Comparison of ENCODE assay signal across 7 mouse cellular contexts in the genomic region with DNA sequence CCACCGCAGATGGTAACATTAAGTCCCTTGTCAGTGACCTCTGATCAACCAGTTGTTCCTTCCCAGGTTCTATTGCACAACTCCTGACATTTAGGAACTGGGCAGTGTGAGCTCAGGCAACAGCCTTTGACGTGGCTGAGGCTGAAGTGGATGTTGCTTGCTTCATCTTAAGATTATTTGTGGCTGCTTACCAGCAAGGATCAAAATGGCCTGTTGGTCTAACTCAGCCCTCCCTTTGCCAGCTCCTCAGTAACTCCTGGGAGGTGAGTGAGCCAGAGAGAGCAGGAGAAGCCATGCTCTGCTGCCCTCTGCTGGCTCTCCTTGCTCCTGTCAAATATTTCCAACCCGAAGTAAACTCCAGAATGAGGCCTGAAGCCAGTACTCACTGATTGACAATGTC.
DNase-seq lines count a peak whose midpoint lies in the region; ATAC-seq lines count a peak whose summit lies in the region.

No protein-coding gene starts in this region.

- H3K4me2 ChIP-seq in midbrain, embryonic 11.5 days = no peak overlapping the region

- 32% methylated on average over 3 of the region's 3 CpGs for WGBS in midbrain, embryonic 11.5 days

- peak; percentile 55; the same call in 1 of the 2 replicates for ATAC-seq in midbrain, embryonic 11.5 days (ENCODE audit: low FRiP score)

- no peaks in the 10 kb centered on the region for H3K4me1 ChIP-seq in midbrain, embryonic 11.5 days (ENCODE audit: control insufficient read depth, insufficient read depth, low read length)

- H3K4me3 ChIP-seq in midbrain, embryonic 11.5 days (ENCODE audit: low read depth, low read length) = no peak overlapping the region

- no peaks in the 10 kb centered on the region for H3K27me3 ChIP-seq in midbrain, embryonic 11.5 days (ENCODE audit: control insufficient read depth, insufficient read depth, low read length)

- H3K36me3 ChIP-seq in midbrain, embryonic 11.5 days (ENCODE audit: control insufficient read depth, insufficient read depth, low read length) = no peaks in the 10 kb centered on the region

- no peak overlapping the region for H3K27ac ChIP-seq in midbrain, embryonic 11.5 days (ENCODE audit: low read depth, low read length)

- intact Hi-C loops in left cerebral cortex, postnatal 10 days (cut with DNase I) = no loop called here

- H3K9me3 ChIP-seq in midbrain, embryonic 11.5 days (ENCODE audit: control insufficient read depth, low read length) = no peaks in the 10 kb centered on the region

- H3K9ac ChIP-seq in midbrain, embryonic 11.5 days (ENCODE audit: low read length) = no peak overlapping the region

- DNase-seq in WW6 (ENCODE audit: low read depth, low spot score) = peak; percentile 34
- DNase-seq in cerebellum, adult 9-11 months = peak; percentile 19
- DNase-seq in frontal cortex, postnatal 25 days (ENCODE audit: low spot score in 2 of 2) = peak; percentile 56 to 64
- DNase-seq in induced T-regulatory cell, adult 2 months (ENCODE audit: low read depth) = peak; percentile 80
- peak; percentile 60 to 75 for DNase-seq in left cerebral cortex, postnatal 10 days (ENCODE audit: extremely low spot score in 1 of 2, low spot score in 2 of 2)
- DNase-seq in midbrain, embryonic 11.5 days (ENCODE audit: low spot score, missing footprints) = peak; percentile 95
- peak; percentile 94 for DNase-seq in skeletal muscle tissue, adult 2 months (ENCODE audit: low read depth, low spot score)

Comparison
In these comparisons a context has a peak if more than half of its experiments do, and no peak if none do; other contexts are left out.
1. DNase-seq: peak in every context shown above with its lines; median percentile 95 in midbrain, embryonic 11.5 days; 94 in skeletal muscle tissue, adult 2 months; 80 in induced T-regulatory cell, adult 2 months; 68 in left cerebral cortex, postnatal 10 days; 60 in frontal cortex, postnatal 25 days; 34 in WW6; 19 in cerebellum, adult 9-11 months.